Mouse (Mus musculus) kidney, adult 18-20 months (tissue): ENCODE results near the gene Brip1.

Source experiments
- DNase-seq: peaks from one replicate; pipeline ENCODE4 v3.0.0; 2021

Gene Brip1

GRCm38 (mm10) chr11:86016242-86016641 is 184.8 kb downstream of the Brip1 start:
- no peak for DNase-seq

- no peak for DNase-seq
Measured at GRCm38 (mm10) chr11:86013087-86013486, 187.9 kb downstream of the Brip1 start.

GRCm38 (mm10) chr11:86010458-86010857 is 190.5 kb downstream of the Brip1 start:
- DNase-seq: no peak

GRCm38 (mm10) chr11:86008211-86008905 is 192.6 kb downstream of the Brip1 start:
- DNase-seq: no peak
